ENCODE assay signal across 10 mouse cellular contexts in genomic region chr1:119034163-119034705, GRCm38 (mm10). TPM values are rescaled to one million over a fixed set of nuclear protein-coding genes. Genes with fewer than 3 reads are reported as not detected.
DNase-seq lines count a peak whose midpoint lies in the region; ATAC-seq lines count a peak whose summit lies in the region.
"Had no signal": no experiment of that assay in that cellular context is flagged by ENCODE, and none has a peak within 500 bp of the region (broad histone marks: within the 10 kb centered on the region; RNA-seq: fewer than 3 reads in every experiment).

No protein-coding gene starts in this region.

- intact Hi-C loops in left cerebral cortex, postnatal 14 days (cut with DNase I) = no loop called here

- peak overlapping the region; percentile 96 for H3K27ac ChIP-seq in kidney, embryonic 16.5 days (ENCODE audit: low read length)
- peak overlapping the region; percentile 97 for H3K27ac ChIP-seq in embryonic facial prominence, embryonic 14.5 days (replicated peaks; ENCODE audit: low read depth, low read length)
- H3K27ac ChIP-seq in hindbrain, embryonic 16.5 days (ENCODE audit: low read depth, low read length) = peak overlapping the region; percentile 75
- H3K27ac ChIP-seq in neural tube, embryonic 11.5 days (ENCODE audit: low read depth, low read length) = peak overlapping the region; percentile 90

- peaks cover 31% of the 10 kb centered on the region for H3K4me1 ChIP-seq in kidney, embryonic 16.5 days (ENCODE audit: insufficient read depth, low read length)
- H3K4me1 ChIP-seq in embryonic facial prominence, embryonic 14.5 days (ENCODE audit: control insufficient read depth, insufficient read depth, low read length) = peaks cover 44% of the 10 kb centered on the region
- peaks cover 14% of the 10 kb centered on the region for H3K4me1 ChIP-seq in hindbrain, embryonic 16.5 days (ENCODE audit: control insufficient read depth, insufficient read depth, low read depth, low read length)
- H3K4me1 ChIP-seq in neural tube, embryonic 11.5 days (ENCODE audit: control insufficient read depth, insufficient read depth, low read length) = peaks cover 26% of the 10 kb centered on the region

- WGBS in kidney, embryonic 16.5 days = 31% methylated on average over 13 of the region's 13 CpGs
- 13% methylated on average over 13 of the region's 13 CpGs for WGBS in embryonic facial prominence, embryonic 14.5 days
- WGBS in hindbrain, embryonic 16.5 days = 29% methylated on average over 13 of the region's 13 CpGs
- 37% methylated on average over 13 of the region's 13 CpGs for WGBS in neural tube, embryonic 11.5 days

- no peak overlapping the region; the same call in 1 of the 2 replicates for H3K4me2 ChIP-seq in kidney, embryonic 16.5 days (replicated peaks; ENCODE audit: low read depth, low read length)
- peak overlapping the region; percentile 35 for H3K4me2 ChIP-seq in embryonic facial prominence, embryonic 14.5 days (ENCODE audit: low read depth, low read length)
- no peak overlapping the region for H3K4me2 ChIP-seq in hindbrain, embryonic 16.5 days (ENCODE audit: low read length)
- peak overlapping the region; percentile 6; the same call in 1 of the 2 replicates for H3K4me2 ChIP-seq in neural tube, embryonic 11.5 days (ENCODE audit: low read depth)

- H3K4me3 ChIP-seq in kidney, embryonic 16.5 days (ENCODE audit: low read length) = no peak overlapping the region
- no peak overlapping the region for H3K4me3 ChIP-seq in embryonic facial prominence, embryonic 14.5 days (ENCODE audit: low read depth, low read length)
- no peak overlapping the region for H3K4me3 ChIP-seq in hindbrain, embryonic 16.5 days (ENCODE audit: low read length)
- H3K4me3 ChIP-seq in neural tube, embryonic 11.5 days (ENCODE audit: low read depth, low read length) = no peak overlapping the region

- DNase-seq in kidney, postnatal 4 days = no peak
- peak; percentile 80 for DNase-seq in embryonic facial prominence, embryonic 14.5 days (ENCODE audit: low spot score)
- no peak for DNase-seq in neural tube, embryonic 11.5 days (ENCODE audit: low spot score)
- DNase-seq in cerebellum, adult 18-20 months = no peak
- no peak for DNase-seq in adrenal gland, adult 8-10 months
- no peak for DNase-seq in left cerebral cortex, postnatal 14 days (ENCODE audit: low spot score in 2 of 2)
- DNase-seq: cerebellum, postnatal 14 days; right cerebral cortex, postnatal 4 days had no signal

- H3K27me3 ChIP-seq in kidney, embryonic 16.5 days (ENCODE audit: insufficient read depth, low read length) = no peaks in the 10 kb centered on the region
- no peaks in the 10 kb centered on the region for H3K27me3 ChIP-seq in embryonic facial prominence, embryonic 14.5 days (replicated peaks; ENCODE audit: control insufficient read depth, insufficient read depth, low read length)
- no peaks in the 10 kb centered on the region for H3K27me3 ChIP-seq in hindbrain, embryonic 16.5 days (replicated peaks; ENCODE audit: control insufficient read depth, insufficient read depth, low read length)
- no peaks in the 10 kb centered on the region for H3K27me3 ChIP-seq in neural tube, embryonic 11.5 days (ENCODE audit: control insufficient read depth, insufficient read depth, low read length)

- no peaks in the 10 kb centered on the region for H3K9me3 ChIP-seq in kidney, embryonic 16.5 days (ENCODE audit: low read length)
- H3K9me3 ChIP-seq in embryonic facial prominence, embryonic 14.5 days (ENCODE audit: control insufficient read depth, low read length) = no peaks in the 10 kb centered on the region
- no peaks in the 10 kb centered on the region for H3K9me3 ChIP-seq in hindbrain, embryonic 16.5 days (ENCODE audit: control insufficient read depth, low read length)
- no peaks in the 10 kb centered on the region for H3K9me3 ChIP-seq in neural tube, embryonic 11.5 days (ENCODE audit: control insufficient read depth, low read length)

- peak overlapping the region; percentile 58 for H3K9ac ChIP-seq in kidney, embryonic 16.5 days (replicated peaks; ENCODE audit: low read length)
- peak overlapping the region; percentile 45; the same call in 1 of the 2 replicates for H3K9ac ChIP-seq in embryonic facial prominence, embryonic 14.5 days (ENCODE audit: low read depth, low read length)
- H3K9ac ChIP-seq in hindbrain, embryonic 16.5 days (ENCODE audit: low read depth, low read length) = peak overlapping the region; percentile 39; the same call in 1 of the 2 replicates
- peak overlapping the region; percentile 53 for H3K9ac ChIP-seq in neural tube, embryonic 11.5 days (ENCODE audit: low read length)

- no peaks in the 10 kb centered on the region for H3K36me3 ChIP-seq in kidney, embryonic 16.5 days (ENCODE audit: insufficient read depth, low read length)
- H3K36me3 ChIP-seq in embryonic facial prominence, embryonic 14.5 days (ENCODE audit: control insufficient read depth, insufficient read depth, low read length) = no peaks in the 10 kb centered on the region
- H3K36me3 ChIP-seq in hindbrain, embryonic 16.5 days (ENCODE audit: control insufficient read depth, insufficient read depth, low read length) = no peaks in the 10 kb centered on the region
- no peaks in the 10 kb centered on the region for H3K36me3 ChIP-seq in neural tube, embryonic 11.5 days (ENCODE audit: control insufficient read depth, insufficient read depth, low read length)

- ATAC-seq in kidney, embryonic 16.5 days (ENCODE audit: low FRiP score, low TSS enrichment) = no peak
- peak; percentile 13 for ATAC-seq in embryonic facial prominence, embryonic 14.5 days (ENCODE audit: low read depth)
- ATAC-seq in hindbrain, embryonic 16.5 days = no peak
- no peak; the same call in 1 of the 2 replicates for ATAC-seq in neural tube, embryonic 11.5 days (ENCODE audit: insufficient read depth, low FRiP score, low TSS enrichment)

RNA-seq across cellular contexts. Expression of gene Gli2, which starts 19.2 kb away (rescaled TPM):
- polyA plus RNA-seq in kidney, embryonic 16.5 days (2015; fragmentation: Nextera tagmentation; extraction: Ambion mirVana) = 6.5 and 7.3 TPM in 2 replicates
- polyA plus RNA-seq in embryonic facial prominence, embryonic 14.5 days (2014; fragmentation: Nextera tagmentation; extraction: Ambion mirVana) = 14.7 and 15.1 TPM in 2 replicates
- 1.8 and 2.1 TPM in 2 replicates for polyA plus RNA-seq in hindbrain, embryonic 16.5 days (2015; fragmentation: Nextera tagmentation; extraction: Ambion mirVana)
- polyA plus RNA-seq in neural tube, embryonic 11.5 days (2014; fragmentation: Nextera tagmentation; extraction: Ambion mirVana) = 10.3 and 12.2 TPM in 2 replicates
- total RNA-seq in adrenal gland, adult 8-10 months (2022) = 1 to 10 TPM in 3 of 4 experiments, under 1 TPM in 1; 0.91 to 1.9 (median 1.3) TPM
- 1 to 10 TPM; 3.3 to 3.8 TPM for total RNA-seq in left cerebral cortex, postnatal 14 days (2021)

Comparison
In these comparisons a context has a peak if more than half of its experiments do, and no peak if none do; other contexts are left out.
1. H3K4me2 ChIP-seq: peak in embryonic facial prominence, embryonic 14.5 days (single experiment) and neural tube, embryonic 11.5 days (single experiment); none in kidney, embryonic 16.5 days (single experiment) and hindbrain, embryonic 16.5 days (single experiment).
2. Peak in every context shown above with its lines, with median percentiles within 50 percentile points of each other: H3K27ac ChIP-seq and H3K9ac ChIP-seq.